Mouse (Mus musculus) ovary, postnatal 36 days (tissue): ENCODE results near the gene Mypop.

Experiments used
- DNase-seq: peaks from one replicate; pipeline ENCODE4 v3.0.0; 2022; ENCODE audit warnings: low spot score, mixed read lengths

The Mypop gene

GRCm38 (mm10) chr7:19017909-19018308 lies 26.9 kb downstream of the Mypop start:
- no peak for DNase-seq

GRCm38 (mm10) chr7:19021048-19021447 lies 30.0 kb downstream of the Mypop start:
- no peak for DNase-seq

- DNase-seq = no peak
Observed at GRCm38 (mm10) chr7:19022189-19022958, 31.3 kb downstream of the Mypop start.

- DNase-seq = peak; percentile 67
Observed at GRCm38 (mm10) chr7:19023357-19023814, 32.3 kb downstream of the Mypop start, which contains the start of gene Foxa3. Gene Foxa3 (minus strand): TSS chr7:19023538.

GRCm38 (mm10) chr7:19024096-19024506 lies 33.1 kb downstream of the Mypop start, which contains the start of gene Sympk:
Gene Sympk (plus strand): TSS chr7:19024377.
- peak; percentile 95 for DNase-seq

GRCm38 (mm10) chr7:19024581-19025255 lies 33.7 kb downstream of the Mypop start:
- peak; percentile 47 for DNase-seq

GRCm38 (mm10) chr7:19028067-19028466 lies 37.0 kb downstream of the Mypop start:
- DNase-seq = no peak

- peak; percentile 53 for DNase-seq
Observed at GRCm38 (mm10) chr7:19029084-19029653, 38.1 kb downstream of the Mypop start.

GRCm38 (mm10) chr7:19031641-19032040 lies 40.6 kb downstream of the Mypop start:
- no peak for DNase-seq

- no peak for DNase-seq
Observed at GRCm38 (mm10) chr7:19044616-19045015, 53.6 kb downstream of the Mypop start.

GRCm38 (mm10) chr7:19046286-19047069 lies 55.4 kb downstream of the Mypop start:
- peak; percentile 36 for DNase-seq

- no peak for DNase-seq
Observed at GRCm38 (mm10) chr7:19048006-19048527, 57.0 kb downstream of the Mypop start.

- no peak for DNase-seq
Observed at GRCm38 (mm10) chr7:19049252-19049651, 58.2 kb downstream of the Mypop start.

- DNase-seq = no peak
Observed at GRCm38 (mm10) chr7:19050172-19050571, 59.1 kb downstream of the Mypop start.

GRCm38 (mm10) chr7:19051161-19051560 lies 60.1 kb downstream of the Mypop start:
- DNase-seq = no peak
